Mouse (Mus musculus) cortical plate, adult 2 months (tissue): Measurements from ENCODE around the gene Mrps31. TPM values are rescaled to one million over a fixed set of nuclear protein-coding genes. Genes with fewer than 3 reads are reported as not detected.

Experiments used
- H3K27ac ChIP-seq: fragments of 200-500 bp; 2 replicates; pipeline ENCODE4 v1.5.1; 2012; ENCODE audit warnings: low read length, control low read depth, inconsistent platforms; ENCODE audit not compliant: insufficient read depth
- H3K4me1 ChIP-seq: fragments of 200-500 bp; 2 replicates; pipeline ENCODE4 v1.6.1; 2011; ENCODE audit warnings: low read length; ENCODE audit not compliant: control insufficient read depth, insufficient read depth
- H3K4me3 ChIP-seq: fragments of 200-500 bp; 2 replicates; pipeline ENCODE4 v1.5.1; 2011; ENCODE audit warnings: mild to moderate bottlenecking, low read length, control low read depth; ENCODE audit not compliant: insufficient read depth
- CTCF ChIP-seq: fragments of 200-500 bp; IDR thresholded peaks from 2 replicates; pipeline ENCODE4 v1.5.1; 2011; ENCODE audit warnings: mild to moderate bottlenecking, control low read depth, low read length; ENCODE audit not compliant: insufficient read depth; ENCODE audit errors: extremely low read depth
- POLR2A ChIP-seq: fragments of 200-500 bp; IDR thresholded peaks from 2 replicates; pipeline ENCODE4 v1.6.1; 2011; ENCODE audit warnings: mild to moderate bottlenecking, low read length, control low read depth; ENCODE audit not compliant: insufficient read depth; ENCODE audit errors: extremely low read depth
- polyA plus RNA-seq: library from polyadenylated mRNA; depleted of rRNA; stranded (reverse); fragments of >200 nt; gene quantifications from 2 replicates; pipeline ENCODE4 v1.2.3, GENCODE M21; 2012; rRNA removed

Mrps31 gene
- polyA plus RNA-seq, 1 experiment: 17.0 TPM

- Histone ChIP-seq H3K4me1 (no peaks in the 10 kb centered on the region; the same call in 1 of the 2 replicates), H3K4me3 (peak overlapping the region; percentile 61), H3K27ac (no peak overlapping the region)
- TF ChIP-seq POLR2A: no peak
- TF ChIP-seq CTCF: no peak
Measured at GRCm38 (mm10) chr8:22397811-22398141, 13.4 kb upstream of the Mrps31 start.

GRCm38 (mm10) chr8:22398142-22398951, 12.8 kb upstream of the Mrps31 start, which contains the start of gene Slc25a15:
Gene Slc25a15 (minus strand): TSS chr8:22398597.
- Histone ChIP-seq H3K4me1 (no peaks in the 10 kb centered on the region; the same call in 1 of the 2 replicates), H3K4me3 (peak within 1 kb of the TSS; percentile 61), H3K27ac (peak within 1 kb of the TSS; percentile 18; the same call in 1 of the 2 replicates)
- TF ChIP-seq POLR2A (peak; percentile 94), CTCF (no peak)

GRCm38 (mm10) chr8:22399285-22399880, 11.8 kb upstream of the Mrps31 start:
- Histone ChIP-seq H3K27ac (no peak overlapping the region), H3K4me1 (no peaks in the 10 kb centered on the region; the same call in 1 of the 2 replicates), H3K4me3 (peak overlapping the region; percentile 61)
- TF ChIP-seq CTCF: no peak
- TF ChIP-seq POLR2A: no peak

GRCm38 (mm10) chr8:22400593-22400992, 10.6 kb upstream of the Mrps31 start:
- Histone ChIP-seq H3K27ac (no peak overlapping the region), H3K4me1 (no peaks in the 10 kb centered on the region; the same call in 1 of the 2 replicates), H3K4me3 (no peak overlapping the region)
- TF ChIP-seq POLR2A (no peak), CTCF (no peak)

- Histone ChIP-seq H3K27ac (no peak overlapping the region), H3K4me1 (no peaks in the 10 kb centered on the region; the same call in 1 of the 2 replicates), H3K4me3 (no peak overlapping the region)
- TF ChIP-seq POLR2A (no peak), CTCF (no peak)
Measured at GRCm38 (mm10) chr8:22403235-22403634, 7.9 kb upstream of the Mrps31 start.

GRCm38 (mm10) chr8:22405733-22406132, 5.4 kb upstream of the Mrps31 start:
- Histone ChIP-seq H3K27ac (no peak overlapping the region), H3K4me3 (no peak overlapping the region), H3K4me1 (no peaks in the 10 kb centered on the region)
- TF ChIP-seq POLR2A: no peak

GRCm38 (mm10) chr8:22410688-22411281, 376 bp upstream of the Mrps31 start:
- Histone ChIP-seq H3K4me3 (peak overlapping the region; percentile 85), H3K4me1 (peaks cover 1% of the 10 kb centered on the region; the same call in 1 of the 2 replicates), H3K27ac (no peak overlapping the region)
- no peak for TF ChIP-seq CTCF
- no peak for TF ChIP-seq POLR2A

- no peak for TF ChIP-seq POLR2A
- no peak for TF ChIP-seq CTCF
- H3K4me3 ChIP-seq: peak overlapping the region; percentile 85
- H3K27ac ChIP-seq: no peak overlapping the region
- H3K4me1 ChIP-seq: peaks cover 1% of the 10 kb centered on the region; the same call in 1 of the 2 replicates
Measured at GRCm38 (mm10) chr8:22411971-22412370, 810 bp downstream of the Mrps31 start.

Other genes starting within 250 kb of the Mrps31 start
- 2.7 and 2.8 TPM in 2 replicates for gene Nek3, start 244.9 kb upstream of the Mrps31 start, polyA plus RNA-seq
- 0.85 and 1.7 TPM in 2 replicates for gene Ckap2, start 225.5 kb upstream of the Mrps31 start, polyA plus RNA-seq
- gene Vps36, start 218.6 kb upstream of the Mrps31 start, polyA plus RNA-seq: 14.2 and 14.7 TPM in 2 replicates
- gene Thsd1, start 184.0 kb upstream of the Mrps31 start, polyA plus RNA-seq: 4.7 and 5.6 TPM in 2 replicates
- gene Tpte, start 127.9 kb upstream of the Mrps31 start, polyA plus RNA-seq: not detected in 2 replicates
- gene Slc25a15, start 12.8 kb upstream of the Mrps31 start, polyA plus RNA-seq: 8.9 and 9.2 TPM in 2 replicates